Mouse (Mus musculus) liver, adult 2 months (tissue): ENCODE results near the gene Tprg.

Source experiments
- CTCF ChIP-seq: fragments of 200-500 bp; IDR thresholded peaks from 2 replicates; pipeline ENCODE4 v1.5.1; 2011; ENCODE audit warnings: low read depth, low read length, control low read depth
- POLR2A ChIP-seq: fragments of 200-500 bp; IDR thresholded peaks from 2 replicates; pipeline ENCODE4 v1.6.1; 2011; ENCODE audit warnings: low read length, control low read depth; ENCODE audit not compliant: insufficient read depth; ENCODE audit errors: extremely low read depth

GRCm38 (mm10) chr16:25250129-25250749 lies 36.4 kb upstream of the Tprg start:
- TF ChIP-seq POLR2A = no peak
- no peak for TF ChIP-seq CTCF
